Mouse (Mus musculus): ENCODE measurements around the gene Rpl13a. TPM values are rescaled to one million over a fixed set of nuclear protein-coding genes. Genes with fewer than 3 reads are reported as not detected.

The Rpl13a gene
- polyA plus RNA-seq, 1 experiment, result 3,729 TPM

DNA sequence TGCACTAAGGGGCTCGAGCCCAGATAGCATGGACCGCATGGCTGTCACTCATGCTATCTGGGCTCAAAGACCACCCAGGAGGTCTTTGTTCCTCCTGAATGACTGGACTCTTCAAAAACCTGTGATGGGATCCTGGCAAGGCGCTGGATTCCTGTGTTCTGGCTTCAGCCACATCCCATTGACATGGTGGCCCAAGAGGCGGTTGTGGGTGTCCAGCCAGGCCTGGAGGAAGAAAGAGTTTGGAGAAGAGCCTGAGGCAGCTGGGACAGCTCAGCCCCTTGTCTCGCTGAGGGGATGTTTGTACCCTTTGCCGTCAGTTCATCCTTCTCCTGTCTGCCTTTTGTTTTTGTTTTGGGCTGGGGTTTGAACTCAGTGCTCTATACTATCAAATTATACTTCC is 21.0 kb upstream of the Rpl13a start:
- Histone ChIP-seq H3K36me3 (ENCODE audit: control insufficient read depth, insufficient read depth, low read length, poor library complexity, severe bottlenecking) (0 out of 2 replicates have a peak, but pooled peaks cover 2% of the 10 kb centered on the region), H3K27me3 (ENCODE audit: control insufficient read depth, insufficient read depth, low read length, poor library complexity, severe bottlenecking) (no peaks in the 10 kb centered on the region), H3K4me1 (ENCODE audit: control insufficient read depth, insufficient read depth, low read length) (peaks cover 5% of the 10 kb centered on the region), H3K9ac (ENCODE audit: low read depth, poor library complexity, severe bottlenecking) (no peak overlapping the region), H3K4me3 (ENCODE audit: low read depth, low read length) (no peak overlapping the region), H3K27ac (ENCODE audit: insufficient read depth, low read length) (no peak overlapping the region), H3K9me3 (replicated peaks; ENCODE audit: control insufficient read depth, insufficient read depth, low read length, poor library complexity, severe bottlenecking) (no peaks in the 10 kb centered on the region)
- TF ChIP-seq EP300 (IDR thresholded peaks at IDR 0.05; ENCODE audit: insufficient read depth, low read depth, low read length) (no peak), CTCF (IDR thresholded peaks at IDR 0.05; ENCODE audit: low read depth, low read length) (no peak), POLR2A (IDR thresholded peaks at IDR 0.05; ENCODE audit: insufficient read depth, low read length) (no peak)

GRCm38 (mm10) chr7:45148534-45149098 is 20.1 kb upstream of the Rpl13a start:
- Histone ChIP-seq H3K4me3 (ENCODE audit: low read depth, low read length) (no peak overlapping the region), H3K36me3 (ENCODE audit: control insufficient read depth, insufficient read depth, low read length, poor library complexity, severe bottlenecking) (0 out of 2 replicates have a peak, but pooled peaks cover 2% of the 10 kb centered on the region), H3K27ac (ENCODE audit: insufficient read depth, low read length) (no peak overlapping the region), H3K27me3 (ENCODE audit: control insufficient read depth, insufficient read depth, low read length, poor library complexity, severe bottlenecking) (no peaks in the 10 kb centered on the region), H3K9me3 (replicated peaks; ENCODE audit: control insufficient read depth, insufficient read depth, low read length, poor library complexity, severe bottlenecking) (no peaks in the 10 kb centered on the region), H3K9ac (ENCODE audit: low read depth, poor library complexity, severe bottlenecking) (no peak overlapping the region), H3K4me1 (ENCODE audit: control insufficient read depth, insufficient read depth, low read length) (peaks cover 5% of the 10 kb centered on the region)
- TF ChIP-seq POLR2A (IDR thresholded peaks at IDR 0.05; ENCODE audit: insufficient read depth, low read length), result no peak
- no peak for TF ChIP-seq CTCF (IDR thresholded peaks at IDR 0.05; ENCODE audit: low read depth, low read length)
- no peak for TF ChIP-seq EP300 (IDR thresholded peaks at IDR 0.05; ENCODE audit: insufficient read depth, low read depth, low read length)

DNA sequence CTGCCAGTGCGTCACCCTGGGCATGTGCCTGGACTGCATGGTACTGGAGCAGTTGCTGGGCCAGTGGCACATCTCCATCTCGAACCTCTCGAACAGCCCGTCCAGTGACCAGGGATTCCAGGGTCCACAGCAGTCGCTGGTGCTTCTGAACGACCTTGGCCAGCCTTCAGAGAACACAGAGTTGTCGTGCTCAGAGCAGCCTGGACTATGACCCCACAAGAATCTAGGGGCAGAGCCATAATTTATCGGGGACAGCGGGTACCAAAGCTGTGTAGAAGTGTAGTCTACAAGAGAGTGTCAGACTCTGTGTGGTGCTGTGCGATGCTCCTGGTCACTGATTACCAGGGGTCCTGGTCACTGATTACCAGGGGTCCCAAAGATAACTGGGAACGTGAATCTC is 19.3 kb upstream of the Rpl13a start:
- 0 out of 2 replicates have a peak, but pooled peaks cover 2% of the 10 kb centered on the region for H3K36me3 ChIP-seq (ENCODE audit: control insufficient read depth, insufficient read depth, low read length, poor library complexity, severe bottlenecking)
- no peak for TF ChIP-seq CTCF (IDR thresholded peaks at IDR 0.05; ENCODE audit: low read depth, low read length)
- no peak for TF ChIP-seq POLR2A (IDR thresholded peaks at IDR 0.05; ENCODE audit: insufficient read depth, low read length)
- TF ChIP-seq EP300 (IDR thresholded peaks at IDR 0.05; ENCODE audit: insufficient read depth, low read depth, low read length), result no peak
- H3K27ac ChIP-seq (ENCODE audit: insufficient read depth, low read length), result no peak overlapping the region
- H3K4me1 ChIP-seq (ENCODE audit: control insufficient read depth, insufficient read depth, low read length), result peaks cover 5% of the 10 kb centered on the region
- no peak overlapping the region for H3K9ac ChIP-seq (ENCODE audit: low read depth, poor library complexity, severe bottlenecking)
- H3K4me3 ChIP-seq (ENCODE audit: low read depth, low read length), result no peak overlapping the region
- no peaks in the 10 kb centered on the region for H3K9me3 ChIP-seq (replicated peaks; ENCODE audit: control insufficient read depth, insufficient read depth, low read length, poor library complexity, severe bottlenecking)
- H3K27me3 ChIP-seq (ENCODE audit: control insufficient read depth, insufficient read depth, low read length, poor library complexity, severe bottlenecking), result no peaks in the 10 kb centered on the region

DNA sequence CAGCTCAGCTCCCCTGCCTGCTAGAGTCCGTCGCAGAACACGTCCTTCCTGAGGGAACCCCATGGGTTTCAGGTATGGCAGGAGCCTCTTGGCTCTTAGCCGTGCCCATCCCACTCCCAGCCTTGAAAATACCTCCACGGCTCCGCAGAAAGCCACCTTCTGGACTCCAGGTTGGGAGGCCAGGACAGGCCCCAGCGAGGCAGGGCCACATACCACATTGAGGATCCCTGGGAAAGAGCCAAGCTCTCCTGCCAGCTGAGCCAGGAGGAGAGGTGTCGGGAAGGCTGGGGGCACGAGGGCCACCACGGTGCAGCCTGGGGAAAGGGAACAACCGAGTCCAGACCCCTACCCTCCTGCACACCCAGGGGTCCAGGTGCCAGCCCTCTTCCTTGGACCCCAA is 18.7 kb upstream of the Rpl13a start:
- no peaks in the 10 kb centered on the region for H3K27me3 ChIP-seq (ENCODE audit: control insufficient read depth, insufficient read depth, low read length, poor library complexity, severe bottlenecking)
- peaks cover 5% of the 10 kb centered on the region for H3K4me1 ChIP-seq (ENCODE audit: control insufficient read depth, insufficient read depth, low read length)
- H3K27ac ChIP-seq (ENCODE audit: insufficient read depth, low read length), result no peak overlapping the region
- H3K4me3 ChIP-seq (ENCODE audit: low read depth, low read length), result no peak overlapping the region
- 0 out of 2 replicates have a peak, but pooled peaks cover 2% of the 10 kb centered on the region for H3K36me3 ChIP-seq (ENCODE audit: control insufficient read depth, insufficient read depth, low read length, poor library complexity, severe bottlenecking)
- no peaks in the 10 kb centered on the region for H3K9me3 ChIP-seq (replicated peaks; ENCODE audit: control insufficient read depth, insufficient read depth, low read length, poor library complexity, severe bottlenecking)
- TF ChIP-seq EP300 (IDR thresholded peaks at IDR 0.05; ENCODE audit: insufficient read depth, low read depth, low read length), result no peak
- no peak for TF ChIP-seq CTCF (IDR thresholded peaks at IDR 0.05; ENCODE audit: low read depth, low read length)
- no peak for TF ChIP-seq POLR2A (IDR thresholded peaks at IDR 0.05; ENCODE audit: insufficient read depth, low read length)
- H3K9ac ChIP-seq (ENCODE audit: low read depth, poor library complexity, severe bottlenecking), result no peak overlapping the region

- H3K27ac ChIP-seq (ENCODE audit: insufficient read depth, low read length), result no peak overlapping the region
- no peak for TF ChIP-seq EP300 (IDR thresholded peaks at IDR 0.05; ENCODE audit: insufficient read depth, low read depth, low read length)
- TF ChIP-seq POLR2A (IDR thresholded peaks at IDR 0.05; ENCODE audit: insufficient read depth, low read length), result no peak
- TF ChIP-seq CTCF (IDR thresholded peaks at IDR 0.05; ENCODE audit: low read depth, low read length), result no peak
- no peaks in the 10 kb centered on the region for H3K9me3 ChIP-seq (replicated peaks; ENCODE audit: control insufficient read depth, insufficient read depth, low read length, poor library complexity, severe bottlenecking)
- no peak overlapping the region for H3K9ac ChIP-seq (ENCODE audit: low read depth, poor library complexity, severe bottlenecking)
- H3K27me3 ChIP-seq (ENCODE audit: control insufficient read depth, insufficient read depth, low read length, poor library complexity, severe bottlenecking), result no peaks in the 10 kb centered on the region
- 0 out of 2 replicates have a peak, but pooled peaks cover 6% of the 10 kb centered on the region for H3K36me3 ChIP-seq (ENCODE audit: control insufficient read depth, insufficient read depth, low read length, poor library complexity, severe bottlenecking)
- no peak overlapping the region for H3K4me3 ChIP-seq (ENCODE audit: low read depth, low read length)
- H3K4me1 ChIP-seq (ENCODE audit: control insufficient read depth, insufficient read depth, low read length), result no peaks in the 10 kb centered on the region
These were observed 16.9 kb upstream of the Rpl13a start for GRCm38 (mm10) chr7:45145460-45145859.

GRCm38 (mm10) chr7:45144368-45145174 is 16.0 kb upstream of the Rpl13a start:
- H3K4me3 ChIP-seq (ENCODE audit: low read depth, low read length), result no peak overlapping the region
- H3K36me3 ChIP-seq (ENCODE audit: control insufficient read depth, insufficient read depth, low read length, poor library complexity, severe bottlenecking), result 0 out of 2 replicates have a peak, but pooled peaks cover 6% of the 10 kb centered on the region
- H3K27ac ChIP-seq (ENCODE audit: insufficient read depth, low read length), result no peak overlapping the region
- TF ChIP-seq CTCF (IDR thresholded peaks at IDR 0.05; ENCODE audit: low read depth, low read length) (no peak), EP300 (IDR thresholded peaks at IDR 0.05; ENCODE audit: insufficient read depth, low read depth, low read length) (no peak)
- H3K4me1 ChIP-seq (ENCODE audit: control insufficient read depth, insufficient read depth, low read length), result no peaks in the 10 kb centered on the region
- no peaks in the 10 kb centered on the region for H3K9me3 ChIP-seq (replicated peaks; ENCODE audit: control insufficient read depth, insufficient read depth, low read length, poor library complexity, severe bottlenecking)
- H3K9ac ChIP-seq (ENCODE audit: low read depth, poor library complexity, severe bottlenecking), result no peak overlapping the region
- H3K27me3 ChIP-seq (ENCODE audit: control insufficient read depth, insufficient read depth, low read length, poor library complexity, severe bottlenecking), result no peaks in the 10 kb centered on the region
